Mouse (Mus musculus): ENCODE results near the gene Ago4. TPM values are rescaled to one million over a fixed set of nuclear protein-coding genes. Genes with fewer than 3 reads are reported as not detected.

The Ago4 gene
- polyA plus RNA-seq (2015; fragmentation: Nextera tagmentation; extraction: Ambion mirVana), result 5.8 and 7.1 TPM in 2 replicates

DNA sequence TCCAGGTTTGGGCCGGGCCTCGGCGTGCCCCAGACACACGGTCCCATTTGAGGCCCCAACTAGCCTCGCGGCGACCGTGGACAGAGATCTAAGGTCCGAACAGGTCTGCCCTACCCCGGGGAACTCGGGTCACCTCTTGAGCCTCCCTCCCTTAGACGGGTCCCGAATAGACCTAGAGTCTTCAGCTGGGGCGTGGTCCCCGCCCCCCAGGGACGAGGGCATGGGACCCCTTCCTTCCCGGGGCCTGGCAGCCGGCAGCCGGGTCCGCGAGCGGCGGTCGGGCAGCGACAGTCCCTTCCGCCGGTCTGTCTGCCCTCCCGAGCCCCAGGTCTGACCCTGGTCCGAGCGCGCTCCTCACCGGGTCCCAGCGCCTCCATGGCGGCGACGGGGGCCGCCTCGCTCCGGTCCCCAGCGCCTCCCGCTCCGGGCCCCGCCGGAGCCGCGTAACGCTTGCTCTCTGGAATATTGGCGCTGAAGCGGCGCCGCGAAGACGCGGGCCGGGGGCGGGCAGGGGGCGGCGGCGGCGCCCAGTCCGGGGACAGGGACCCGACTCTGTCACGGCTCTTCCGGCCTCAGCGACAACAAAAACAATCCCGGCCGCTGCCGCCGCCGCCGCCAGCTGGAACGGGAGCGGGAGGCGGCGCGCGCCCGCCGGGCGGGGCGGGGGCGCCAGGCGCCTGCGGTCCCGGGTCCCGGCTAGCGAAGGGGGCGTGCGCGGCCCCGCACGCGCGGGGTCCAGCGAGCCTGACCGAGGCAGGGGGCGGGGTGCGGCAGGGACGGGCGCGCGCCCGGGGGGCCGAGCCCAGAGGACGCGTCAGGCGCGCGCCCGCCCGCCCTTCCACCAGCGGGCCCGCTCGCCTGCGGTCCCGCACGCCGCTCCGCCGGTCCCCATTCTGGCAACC, at the start of gene Ago4:
Gene Ago4, minus strand, starts transcription at position 646 of the 902 bp plus-strand sequence.
- under 1% methylated on average over 108 of the region's 120 CpGs for WGBS
- peak; percentile 93 for ATAC-seq (ENCODE audit: low FRiP score)
- Histone ChIP-seq H3K4me1 (peaks cover 20% of the 10 kb centered on the region), H3K27ac (replicated peaks) (peak within 1 kb of the TSS; percentile 84), H3K36me3 (no peaks in the 10 kb centered on the region), H3K9me3 (replicated peaks) (no peaks in the 10 kb centered on the region), H3K9ac (replicated peaks) (peak within 1 kb of the TSS; percentile 92), H3K4me2 (peak within 1 kb of the TSS; percentile 82), H3K27me3 (replicated peaks) (no peaks in the 10 kb centered on the region), H3K4me3 (replicated peaks) (peak within 1 kb of the TSS; percentile 97)

DNA sequence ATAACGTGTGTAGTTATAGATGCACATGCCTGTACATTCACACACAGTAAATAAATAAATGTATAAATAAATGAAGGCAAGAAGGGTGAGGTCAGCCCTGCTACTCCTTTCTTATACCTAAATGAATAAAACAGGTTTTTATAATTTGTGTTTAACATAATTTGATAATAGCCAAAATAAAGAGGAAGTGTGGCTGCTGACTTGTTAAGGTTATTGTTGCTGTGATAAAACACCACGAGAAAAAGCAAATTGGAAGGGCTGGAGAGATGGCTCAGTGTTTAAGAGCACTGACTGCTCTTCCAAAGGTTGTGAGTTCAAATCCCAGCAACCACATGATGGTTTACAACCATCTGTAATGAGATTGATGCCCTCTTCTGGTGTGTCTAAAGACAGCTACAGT, 45.8 kb upstream of the Ago4 start:
- Histone ChIP-seq H3K4me1 (no peaks in the 10 kb centered on the region), H3K9ac (replicated peaks) (no peak overlapping the region), H3K4me3 (replicated peaks) (no peak overlapping the region), H3K36me3 (peaks cover 6% of the 10 kb centered on the region), H3K9me3 (replicated peaks) (no peaks in the 10 kb centered on the region), H3K4me2 (no peak overlapping the region), H3K27me3 (replicated peaks) (no peaks in the 10 kb centered on the region), H3K27ac (replicated peaks) (no peak overlapping the region)
- ATAC-seq (ENCODE audit: low FRiP score), result no peak
- WGBS, result 89% methylated on average over 2 of the region's 2 CpGs

GRCm38 (mm10) chr4:126577920-126578319, 44.6 kb upstream of the Ago4 start:
- Histone ChIP-seq H3K9ac (replicated peaks) (no peak overlapping the region), H3K4me2 (no peak overlapping the region), H3K4me3 (replicated peaks) (no peak overlapping the region), H3K27me3 (replicated peaks) (no peaks in the 10 kb centered on the region), H3K4me1 (no peaks in the 10 kb centered on the region), H3K27ac (replicated peaks) (no peak overlapping the region), H3K36me3 (peaks cover 8% of the 10 kb centered on the region), H3K9me3 (replicated peaks) (no peaks in the 10 kb centered on the region)
- 96% methylated on average over 3 of the region's 3 CpGs for WGBS
- ATAC-seq (ENCODE audit: low FRiP score), result no peak

DNA sequence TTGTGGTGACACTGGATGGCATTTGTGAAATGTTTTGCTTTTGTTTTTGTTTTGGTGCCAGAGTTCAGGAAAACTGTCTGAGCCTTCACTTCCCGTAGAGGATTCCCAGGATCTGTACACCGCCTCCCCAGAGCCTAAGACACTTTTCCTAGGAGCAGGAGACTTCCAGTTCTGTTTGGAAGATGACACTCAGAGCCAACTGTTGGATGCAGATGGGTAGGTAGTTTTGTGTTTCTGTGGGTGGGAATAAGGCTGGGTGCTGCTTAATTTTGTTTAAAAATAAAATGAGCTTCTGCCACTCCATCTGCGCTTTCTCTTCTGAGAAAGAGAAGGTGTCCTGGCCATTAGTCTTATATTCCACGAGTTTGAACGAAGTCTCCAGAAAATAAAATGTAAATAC, 43.0 kb upstream of the Ago4 start:
- 93% methylated on average over 5 of the region's 5 CpGs for WGBS
- no peaks in the 10 kb centered on the region for H3K9me3 ChIP-seq (replicated peaks)

GRCm38 (mm10) chr4:126569783-126570182, 36.5 kb upstream of the Ago4 start:
- WGBS, result 96% methylated on average over 3 of the region's 3 CpGs
- H3K4me2 ChIP-seq, result no peak overlapping the region
- no peak overlapping the region for H3K4me3 ChIP-seq (replicated peaks)
- no peak overlapping the region for H3K9ac ChIP-seq (replicated peaks)
- no peaks in the 10 kb centered on the region for H3K4me1 ChIP-seq
- no peak overlapping the region for H3K27ac ChIP-seq (replicated peaks)
- no peak for ATAC-seq (ENCODE audit: low FRiP score)
- H3K36me3 ChIP-seq, result peaks cover 6% of the 10 kb centered on the region
- no peaks in the 10 kb centered on the region for H3K27me3 ChIP-seq (replicated peaks)
- H3K9me3 ChIP-seq (replicated peaks), result no peaks in the 10 kb centered on the region

More for the DNA sequence above, 43.0 kb upstream of the Ago4 start:
- Histone ChIP-seq H3K36me3 (peaks cover 8% of the 10 kb centered on the region), H3K4me3 (replicated peaks) (no peak overlapping the region), H3K4me1 (no peaks in the 10 kb centered on the region), H3K4me2 (no peak overlapping the region), H3K27ac (replicated peaks) (no peak overlapping the region), H3K27me3 (replicated peaks) (no peaks in the 10 kb centered on the region), H3K9ac (replicated peaks) (no peak overlapping the region)
- no peak for ATAC-seq (ENCODE audit: low FRiP score)

DNA sequence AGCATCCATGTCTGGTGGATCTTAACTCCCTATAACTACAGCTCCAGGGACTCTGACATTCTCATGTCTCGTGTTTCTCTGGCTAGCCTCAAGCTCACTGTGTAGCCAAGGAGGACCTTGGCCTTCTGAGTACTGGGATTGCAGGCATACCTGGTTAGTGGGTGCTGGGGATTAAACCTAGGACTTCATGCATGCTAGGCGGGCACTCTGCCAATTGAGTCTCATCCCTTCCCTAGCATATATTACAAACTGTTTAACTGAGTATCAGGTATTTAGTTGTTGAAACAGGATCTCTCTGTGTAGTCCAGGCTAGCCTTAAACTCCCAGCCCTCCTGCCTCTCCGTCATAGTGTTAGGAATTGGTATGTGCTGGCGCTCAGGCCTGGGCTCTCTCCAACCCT, 34.0 kb upstream of the Ago4 start:
- Histone ChIP-seq H3K36me3 (no peaks in the 10 kb centered on the region), H3K27me3 (replicated peaks) (no peaks in the 10 kb centered on the region), H3K4me3 (replicated peaks) (no peak overlapping the region), H3K9ac (replicated peaks) (no peak overlapping the region), H3K27ac (replicated peaks) (no peak overlapping the region), H3K9me3 (replicated peaks) (no peaks in the 10 kb centered on the region), H3K4me2 (no peak overlapping the region), H3K4me1 (no peaks in the 10 kb centered on the region)
- no peak for ATAC-seq (ENCODE audit: low FRiP score)
- 97% methylated on average over 4 of the region's 4 CpGs for WGBS

DNA sequence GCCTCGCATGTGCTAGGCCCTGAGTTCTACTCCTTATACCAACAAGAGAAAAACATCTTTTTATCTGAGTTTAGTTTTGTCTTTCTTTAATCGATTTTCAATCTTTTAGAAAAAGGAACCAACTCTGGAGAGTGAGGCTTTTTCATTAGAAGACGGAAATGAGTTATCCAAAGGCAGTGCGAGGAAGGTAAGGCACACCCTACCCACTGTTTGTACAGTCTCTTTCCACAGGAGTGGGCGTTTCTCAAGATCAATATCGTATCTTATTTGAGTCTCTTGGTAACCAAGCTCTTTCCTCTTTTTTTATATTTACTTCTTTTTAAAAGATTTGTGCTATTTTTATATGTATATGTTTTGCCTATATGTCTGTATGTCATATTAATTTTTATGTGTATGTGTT, 30.5 kb upstream of the Ago4 start:
- no peak for ATAC-seq (ENCODE audit: low FRiP score)
- Histone ChIP-seq H3K36me3 (no peaks in the 10 kb centered on the region), H3K4me2 (no peak overlapping the region), H3K4me1 (no peaks in the 10 kb centered on the region), H3K9me3 (replicated peaks) (no peaks in the 10 kb centered on the region), H3K9ac (replicated peaks) (no peak overlapping the region), H3K4me3 (replicated peaks) (no peak overlapping the region), H3K27me3 (replicated peaks) (no peaks in the 10 kb centered on the region), H3K27ac (replicated peaks) (no peak overlapping the region)
- WGBS, result 95% methylated on average over 6 of the region's 6 CpGs

- peaks cover 12% of the 10 kb centered on the region for H3K4me1 ChIP-seq
- H3K27ac ChIP-seq (replicated peaks), result peak within 1 kb of the TSS; percentile 41
- H3K36me3 ChIP-seq, result no peaks in the 10 kb centered on the region
- under 1% methylated on average over 54 of the region's 54 CpGs for WGBS
- no peaks in the 10 kb centered on the region for H3K9me3 ChIP-seq (replicated peaks)
- H3K27me3 ChIP-seq (replicated peaks), result no peaks in the 10 kb centered on the region
- peak; percentile 97 for ATAC-seq (ENCODE audit: low FRiP score)
- peak within 1 kb of the TSS; percentile 77 for H3K4me3 ChIP-seq (replicated peaks)
- H3K9ac ChIP-seq (replicated peaks), result peak within 1 kb of the TSS; percentile 42; the same call in 1 of the 2 replicates
- peak within 1 kb of the TSS; percentile 94 for H3K4me2 ChIP-seq
Observed at GRCm38 (mm10) chr4:126556809-126557711, 23.8 kb upstream of the Ago4 start, which contains the start of gene Clspn. Gene Clspn, plus strand, starts transcription at chr4:126556935.

- Histone ChIP-seq H3K9me3 (replicated peaks) (no peaks in the 10 kb centered on the region), H3K4me1 (peaks cover 12% of the 10 kb centered on the region), H3K4me3 (replicated peaks) (no peak overlapping the region), H3K27ac (replicated peaks) (no peak overlapping the region), H3K4me2 (no peak overlapping the region), H3K9ac (replicated peaks) (no peak overlapping the region), H3K27me3 (replicated peaks) (no peaks in the 10 kb centered on the region), H3K36me3 (no peaks in the 10 kb centered on the region)
- 34% methylated on average over 3 of the region's 3 CpGs for WGBS
- no peak for ATAC-seq (ENCODE audit: low FRiP score)
Observed at GRCm38 (mm10) chr4:126554462-126554861, 21.2 kb upstream of the Ago4 start.

DNA sequence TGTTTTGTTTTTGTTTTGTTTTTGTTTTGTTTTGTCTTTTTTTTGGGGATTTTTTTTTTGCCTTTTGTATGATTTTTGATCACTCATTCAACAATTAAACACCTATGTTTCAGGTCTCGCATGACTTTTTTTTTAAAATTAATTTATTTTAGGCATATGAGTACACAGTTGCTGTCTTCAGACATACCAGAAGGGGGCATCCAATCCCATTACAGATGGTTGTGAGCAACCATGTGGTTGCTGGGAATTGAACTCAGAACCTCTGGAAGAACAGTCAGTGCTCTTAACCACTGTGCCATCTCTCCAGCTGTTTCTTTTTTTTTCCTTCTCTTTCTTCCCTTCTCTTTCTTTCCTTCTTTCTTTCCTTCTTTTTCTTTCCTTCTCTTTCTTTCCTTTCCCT, 20.4 kb upstream of the Ago4 start:
- no peak overlapping the region for H3K27ac ChIP-seq (replicated peaks)
- H3K9ac ChIP-seq (replicated peaks), result no peak overlapping the region
- no peaks in the 10 kb centered on the region for H3K9me3 ChIP-seq (replicated peaks)
- no peak for ATAC-seq (ENCODE audit: low FRiP score)
- peaks cover 12% of the 10 kb centered on the region for H3K4me1 ChIP-seq
- WGBS, result 90% methylated on average over 1 of the region's 1 CpGs
- H3K36me3 ChIP-seq, result no peaks in the 10 kb centered on the region
- H3K4me3 ChIP-seq (replicated peaks), result no peak overlapping the region
- H3K27me3 ChIP-seq (replicated peaks), result no peaks in the 10 kb centered on the region
- no peak overlapping the region for H3K4me2 ChIP-seq

DNA sequence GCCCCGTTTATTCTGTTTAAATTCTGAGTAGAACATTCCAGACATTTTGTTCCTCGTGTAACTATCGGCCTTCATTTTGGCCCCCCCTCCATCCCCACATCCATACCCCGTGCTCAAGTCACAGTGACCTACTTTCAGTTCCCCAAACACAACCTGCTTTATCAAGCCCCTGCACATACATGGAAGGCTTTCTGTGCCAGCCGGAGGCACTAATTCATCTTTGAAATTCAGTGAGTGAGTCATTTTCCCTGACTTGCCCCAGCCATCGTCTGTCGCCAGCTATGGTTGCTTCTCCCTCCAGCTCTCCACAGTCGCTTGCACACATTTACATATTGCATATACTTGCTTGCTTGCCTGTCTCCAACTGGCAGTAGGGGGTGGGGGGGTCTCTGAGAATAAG, 19.8 kb upstream of the Ago4 start:
- H3K36me3 ChIP-seq, result no peaks in the 10 kb centered on the region
- no peak overlapping the region for H3K4me2 ChIP-seq
- H3K27me3 ChIP-seq (replicated peaks), result no peaks in the 10 kb centered on the region
- no peak overlapping the region for H3K27ac ChIP-seq (replicated peaks)
- H3K4me3 ChIP-seq (replicated peaks), result no peak overlapping the region
- H3K4me1 ChIP-seq, result peaks cover 12% of the 10 kb centered on the region
- WGBS, result 73% methylated on average over 8 of the region's 8 CpGs
- no peak overlapping the region for H3K9ac ChIP-seq (replicated peaks)
- no peaks in the 10 kb centered on the region for H3K9me3 ChIP-seq (replicated peaks)
- ATAC-seq (ENCODE audit: low FRiP score), result no peak
